Mouse (Mus musculus) cerebellum, adult 18-20 months (tissue): Measurements from ENCODE around the gene Cfap43.
A peak's percentile ranks its signal among the peaks of the same experiment; 100 is the strongest.

ENCODE experiments used
- DNase-seq, 2 experiments: peaks; one replicate each; pipeline ENCODE4 v3.0.0; 2021

Gene Cfap43

GRCm38 (mm10) chr19:47919126-47919965 lies at the start of gene Cfap43, which contains the start of gene Itprip:
Cfap43 (minus strand) TSS chr19:47919287.
Itprip (minus strand) TSS chr19:47919299.
- DNase-seq = peak in 1 of 2 experiments; percentile 6

GRCm38 (mm10) chr19:47958181-47958580 lies 39.1 kb upstream of the Cfap43 start:
- no peak for DNase-seq

GRCm38 (mm10) chr19:47953169-47953568 lies 34.1 kb upstream of the Cfap43 start:
- no peak for DNase-seq

GRCm38 (mm10) chr19:47950946-47951345 lies 31.9 kb upstream of the Cfap43 start:
- no peak for DNase-seq

GRCm38 (mm10) chr19:47946821-47947465 lies 27.9 kb upstream of the Cfap43 start:
- no peak for DNase-seq

- DNase-seq = no peak
Measured at GRCm38 (mm10) chr19:47939361-47939760, 20.3 kb upstream of the Cfap43 start.

- peak in 1 of 2 experiments; percentile 13 for DNase-seq
Measured at GRCm38 (mm10) chr19:47937443-47938406, 18.6 kb upstream of the Cfap43 start, which contains the start of gene Cfap58. Cfap58 (plus strand) TSS chr19:47937675.

GRCm38 (mm10) chr19:47936938-47937337 lies 17.9 kb upstream of the Cfap43 start:
- DNase-seq = no peak

GRCm38 (mm10) chr19:47936490-47936889 lies 17.4 kb upstream of the Cfap43 start:
- DNase-seq = no peak

GRCm38 (mm10) chr19:47935530-47935929 lies 16.4 kb upstream of the Cfap43 start:
- DNase-seq = no peak

- DNase-seq = no peak
Measured at GRCm38 (mm10) chr19:47934636-47935238, 15.7 kb upstream of the Cfap43 start.

GRCm38 (mm10) chr19:47934146-47934545 lies 15.1 kb upstream of the Cfap43 start:
- no peak for DNase-seq

GRCm38 (mm10) chr19:47931982-47932638 lies 13.0 kb upstream of the Cfap43 start:
- peak in 1 of 2 experiments; percentile 7 for DNase-seq

- no peak for DNase-seq
Measured at GRCm38 (mm10) chr19:47929043-47929442, 10.0 kb upstream of the Cfap43 start.

- DNase-seq = no peak
Measured at GRCm38 (mm10) chr19:47927032-47927431, 7.9 kb upstream of the Cfap43 start.

GRCm38 (mm10) chr19:47925819-47926218 lies 6.7 kb upstream of the Cfap43 start:
- no peak for DNase-seq

GRCm38 (mm10) chr19:47919966-47920375 lies 884 bp upstream of the Cfap43 start:
- DNase-seq = no peak

GRCm38 (mm10) chr19:47918455-47919101 lies 509 bp downstream of the Cfap43 start:
- DNase-seq = no peak

- no peak for DNase-seq
Measured at GRCm38 (mm10) chr19:47918016-47918415, 1.1 kb downstream of the Cfap43 start.

- DNase-seq = no peak
Measured at GRCm38 (mm10) chr19:47917396-47917795, 1.7 kb downstream of the Cfap43 start.

- no peak for DNase-seq
Measured at GRCm38 (mm10) chr19:47915251-47915650, 3.8 kb downstream of the Cfap43 start.
